Mouse (Mus musculus): ENCODE measurements around the gene Lpar4. TPM values are rescaled to one million over a fixed set of nuclear protein-coding genes. Genes with fewer than 3 reads are reported as not detected.

Gene Lpar4
- 6.1 and 10.4 TPM in 2 replicates for polyA plus RNA-seq (2014; fragmentation: Nextera tagmentation; extraction: Ambion mirVana)

DNA sequence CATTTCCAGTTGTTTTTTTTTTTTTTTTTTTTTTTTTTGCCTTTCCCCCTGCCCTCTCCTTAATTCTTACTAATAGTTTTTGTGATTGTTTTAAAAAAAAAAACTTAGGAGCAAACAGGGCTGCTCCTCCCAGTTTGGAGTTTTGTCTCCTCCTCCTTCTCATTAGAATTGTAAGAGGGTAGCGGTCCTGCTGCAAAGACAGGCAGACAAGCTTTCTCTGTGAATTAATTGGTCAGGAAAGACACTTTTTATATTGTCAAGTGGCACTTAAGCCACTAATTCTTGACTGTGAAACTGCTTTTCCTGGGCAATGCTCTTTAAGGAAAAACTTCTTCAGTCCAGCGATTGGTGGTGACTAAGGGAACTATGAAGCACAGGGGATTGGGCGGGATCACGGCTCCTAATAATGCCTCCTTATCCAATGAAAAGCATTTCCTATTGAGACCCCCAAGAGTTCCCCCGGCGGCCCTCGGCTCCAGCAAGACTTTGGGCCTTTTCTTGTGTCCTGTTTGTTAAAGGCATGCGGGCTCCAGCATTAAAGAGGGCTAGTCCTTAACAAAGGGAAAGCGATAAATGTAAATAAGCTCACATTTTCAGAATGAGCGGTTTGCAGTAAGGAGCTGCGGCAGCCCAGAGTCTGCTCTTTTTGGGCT lies at the start of gene Lpar4:
Lpar4 (plus strand) TSS at position 451 of the 653 bp plus-strand sequence.
- Histone ChIP-seq H3K36me3 (ENCODE audit: control insufficient read depth, insufficient read depth, low read length) (no peaks in the 10 kb centered on the region), H3K9ac (replicated peaks; ENCODE audit: low read depth, low read length) (peak within 1 kb of the TSS; percentile 37; the same call in 1 of the 2 replicates), H3K4me2 (ENCODE audit: low read depth, low read length) (peak within 1 kb of the TSS; percentile 41), H3K27ac (ENCODE audit: low read depth, low read length) (peak within 1 kb of the TSS; percentile 40; the same call in 1 of the 2 replicates), H3K27me3 (ENCODE audit: control insufficient read depth, insufficient read depth, low read length) (no peaks in the 10 kb centered on the region), H3K9me3 (ENCODE audit: control insufficient read depth, low read length) (no peaks in the 10 kb centered on the region), H3K4me1 (ENCODE audit: control insufficient read depth, insufficient read depth, low read length) (no peaks in the 10 kb centered on the region), H3K4me3 (ENCODE audit: low read depth, low read length) (peak within 1 kb of the TSS; percentile 38)
- WGBS = 12% methylated on average over 11 of the region's 11 CpGs
- ATAC-seq (ENCODE audit: low read depth) = peak; percentile 95

DNA sequence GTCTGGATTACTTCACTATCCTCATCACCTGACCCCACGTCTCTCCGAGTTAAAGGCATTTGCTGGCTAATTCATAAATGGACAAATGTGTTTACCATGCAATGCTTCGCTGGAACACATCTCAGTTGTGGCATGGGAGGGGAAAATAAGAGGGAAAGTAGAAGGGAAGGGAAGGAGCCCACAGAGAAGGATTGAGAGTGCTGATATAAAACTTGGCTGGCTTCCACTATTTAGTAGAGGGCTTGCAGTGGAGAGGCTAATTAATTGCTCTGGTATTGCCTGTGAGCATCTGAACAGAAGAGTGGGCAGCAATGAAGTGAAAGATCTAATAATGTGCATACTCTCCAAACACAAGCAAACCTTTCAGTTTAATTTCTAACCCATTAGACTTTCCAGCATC lies 49.0 kb upstream of the Lpar4 start:
- H3K9ac ChIP-seq (replicated peaks; ENCODE audit: low read depth, low read length) = no peak overlapping the region
- H3K4me1 ChIP-seq (ENCODE audit: control insufficient read depth, insufficient read depth, low read length) = no peaks in the 10 kb centered on the region
- H3K4me3 ChIP-seq (ENCODE audit: low read depth, low read length) = no peak overlapping the region
- peak; percentile 49; the same call in 1 of the 2 replicates for ATAC-seq (ENCODE audit: low read depth)
- H3K36me3 ChIP-seq (ENCODE audit: control insufficient read depth, insufficient read depth, low read length) = no peaks in the 10 kb centered on the region
- no peak overlapping the region for H3K27ac ChIP-seq (ENCODE audit: low read depth, low read length)
- H3K27me3 ChIP-seq (ENCODE audit: control insufficient read depth, insufficient read depth, low read length) = no peaks in the 10 kb centered on the region
- H3K4me2 ChIP-seq (ENCODE audit: low read depth, low read length) = no peak overlapping the region
- 68% methylated on average over 3 of the region's 3 CpGs for WGBS
- H3K9me3 ChIP-seq (ENCODE audit: control insufficient read depth, low read length) = no peaks in the 10 kb centered on the region

DNA sequence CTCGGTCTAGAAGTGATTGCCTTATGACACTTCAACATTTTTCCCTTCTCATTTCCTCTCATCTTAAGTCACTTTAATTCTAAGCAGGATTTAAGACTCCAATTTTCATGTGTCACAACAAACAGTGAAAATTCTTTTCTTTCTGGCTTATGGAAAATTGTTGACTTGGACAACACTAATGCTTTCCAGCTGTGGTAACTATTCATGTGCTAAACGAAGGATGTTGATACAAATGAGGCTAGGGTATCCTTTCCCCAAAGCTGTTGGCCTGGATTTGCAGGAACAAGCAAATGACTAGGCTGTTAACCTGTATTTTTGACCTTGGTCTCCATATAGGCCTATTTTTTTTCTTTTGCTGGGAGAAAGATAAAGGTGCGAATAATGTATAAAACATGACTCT lies 48.5 kb upstream of the Lpar4 start:
- Histone ChIP-seq H3K36me3 (ENCODE audit: control insufficient read depth, insufficient read depth, low read length) (no peaks in the 10 kb centered on the region), H3K9ac (replicated peaks; ENCODE audit: low read depth, low read length) (no peak overlapping the region), H3K4me3 (ENCODE audit: low read depth, low read length) (no peak overlapping the region), H3K9me3 (ENCODE audit: control insufficient read depth, low read length) (no peaks in the 10 kb centered on the region), H3K4me1 (ENCODE audit: control insufficient read depth, insufficient read depth, low read length) (no peaks in the 10 kb centered on the region), H3K27ac (ENCODE audit: low read depth, low read length) (no peak overlapping the region), H3K4me2 (ENCODE audit: low read depth, low read length) (no peak overlapping the region), H3K27me3 (ENCODE audit: control insufficient read depth, insufficient read depth, low read length) (no peaks in the 10 kb centered on the region)
- WGBS = 46% methylated on average over 3 of the region's 3 CpGs
- ATAC-seq (ENCODE audit: low read depth) = no peak

DNA sequence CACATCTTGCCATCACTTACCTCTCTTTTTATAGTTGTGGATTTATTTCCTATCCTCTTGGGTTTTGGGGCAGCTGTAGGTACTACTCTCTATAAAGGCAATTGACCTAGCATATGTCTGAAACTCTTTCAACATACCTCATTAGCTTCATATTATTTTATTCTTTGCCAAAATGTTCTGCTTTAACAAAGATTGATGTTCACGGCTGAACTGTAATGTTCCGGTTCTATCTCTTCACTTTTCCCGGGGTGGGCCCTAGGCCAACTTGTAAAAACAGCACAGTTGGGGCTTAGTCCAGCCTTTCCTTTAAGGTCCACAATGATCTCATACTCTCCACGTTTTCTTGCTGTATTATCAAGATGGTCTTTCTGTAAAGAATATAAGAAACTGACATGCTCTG lies 48.1 kb upstream of the Lpar4 start:
- ATAC-seq (ENCODE audit: low read depth) = no peak
- WGBS = 52% methylated on average over 4 of the region's 4 CpGs
- Histone ChIP-seq H3K27ac (ENCODE audit: low read depth, low read length) (no peak overlapping the region), H3K27me3 (ENCODE audit: control insufficient read depth, insufficient read depth, low read length) (no peaks in the 10 kb centered on the region), H3K4me1 (ENCODE audit: control insufficient read depth, insufficient read depth, low read length) (no peaks in the 10 kb centered on the region), H3K9ac (replicated peaks; ENCODE audit: low read depth, low read length) (no peak overlapping the region), H3K4me2 (ENCODE audit: low read depth, low read length) (no peak overlapping the region), H3K9me3 (ENCODE audit: control insufficient read depth, low read length) (no peaks in the 10 kb centered on the region), H3K36me3 (ENCODE audit: control insufficient read depth, insufficient read depth, low read length) (no peaks in the 10 kb centered on the region), H3K4me3 (ENCODE audit: low read depth, low read length) (no peak overlapping the region)

DNA sequence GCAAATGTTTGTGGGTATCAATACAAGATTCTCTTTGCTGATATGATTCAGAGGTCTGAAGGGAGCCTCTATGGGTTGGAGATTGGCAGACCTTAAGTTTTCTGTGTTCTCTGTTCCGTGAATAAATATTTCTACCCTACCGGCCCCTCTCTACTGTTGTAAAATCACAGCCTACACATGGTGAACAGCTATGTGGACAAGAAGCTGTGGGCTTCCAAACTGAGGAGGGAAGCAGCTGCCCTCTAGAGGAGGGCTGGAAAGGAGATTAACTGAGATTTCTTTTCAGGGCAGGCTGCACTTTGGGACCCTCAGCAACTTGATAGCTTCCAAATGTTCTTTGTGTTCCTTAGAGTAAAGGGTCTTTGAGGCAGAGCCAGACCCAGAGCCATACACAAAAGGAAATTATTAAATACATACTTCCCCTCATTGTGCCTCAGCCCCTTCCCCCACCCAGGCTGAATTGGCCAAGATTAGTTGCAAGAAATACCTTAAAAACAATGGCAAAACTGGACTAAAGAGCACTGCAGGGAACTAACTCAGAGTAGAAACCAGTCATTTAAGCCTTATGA lies 22.6 kb upstream of the Lpar4 start:
- Histone ChIP-seq H3K4me2 (ENCODE audit: low read depth, low read length) (no peak overlapping the region), H3K4me1 (ENCODE audit: control insufficient read depth, insufficient read depth, low read length) (no peaks in the 10 kb centered on the region), H3K27ac (ENCODE audit: low read depth, low read length) (no peak overlapping the region), H3K36me3 (ENCODE audit: control insufficient read depth, insufficient read depth, low read length) (no peaks in the 10 kb centered on the region), H3K4me3 (ENCODE audit: low read depth, low read length) (no peak overlapping the region), H3K9me3 (ENCODE audit: control insufficient read depth, low read length) (no peaks in the 10 kb centered on the region), H3K9ac (replicated peaks; ENCODE audit: low read depth, low read length) (no peak overlapping the region), H3K27me3 (ENCODE audit: control insufficient read depth, insufficient read depth, low read length) (no peaks in the 10 kb centered on the region)
- 73% methylated on average over 2 of the region's 2 CpGs for WGBS
- ATAC-seq (ENCODE audit: low read depth) = no peak

DNA sequence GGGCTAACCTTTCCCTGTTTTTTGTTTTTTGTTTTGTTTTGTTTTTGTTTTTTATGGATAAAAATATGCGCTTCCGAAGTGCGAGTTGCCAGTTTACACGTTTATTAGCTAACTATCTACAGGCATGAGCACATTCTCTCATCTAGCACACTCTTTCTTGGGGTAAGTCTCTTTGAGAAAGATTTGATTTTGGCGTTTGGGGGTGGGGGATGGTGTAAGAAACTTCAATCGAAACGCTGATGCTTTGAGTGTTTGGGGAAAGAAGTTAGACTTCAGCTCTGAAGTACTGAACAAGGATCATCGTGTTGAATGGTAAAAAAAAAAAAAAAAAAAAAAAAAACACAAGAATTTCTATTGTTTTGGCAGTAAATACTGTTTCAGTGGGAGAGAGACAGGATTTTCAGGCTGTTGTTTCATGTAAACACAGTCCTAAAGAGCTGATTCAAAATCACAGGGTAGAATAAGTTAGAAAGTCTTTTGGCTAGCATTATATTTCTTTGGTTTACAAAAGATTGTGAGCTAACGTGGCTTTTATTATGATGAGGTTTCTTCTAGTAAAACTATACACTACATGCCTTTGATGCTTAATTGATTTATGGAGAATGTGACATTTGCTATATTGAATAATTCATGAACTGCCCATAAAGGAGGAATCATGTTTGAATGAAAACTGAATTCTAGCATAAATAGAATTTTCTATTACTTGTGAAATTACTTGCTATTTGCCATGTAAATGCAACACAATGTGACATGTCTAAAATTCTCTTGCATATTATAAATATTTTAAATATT lies 599 bp downstream of the Lpar4 start:
- WGBS = 18% methylated on average over 9 of the region's 9 CpGs
- Histone ChIP-seq H3K4me2 (ENCODE audit: low read depth, low read length) (peak overlapping the region; percentile 41), H3K27me3 (ENCODE audit: control insufficient read depth, insufficient read depth, low read length) (no peaks in the 10 kb centered on the region), H3K9me3 (ENCODE audit: control insufficient read depth, low read length) (no peaks in the 10 kb centered on the region), H3K4me3 (ENCODE audit: low read depth, low read length) (peak overlapping the region; percentile 38), H3K36me3 (ENCODE audit: control insufficient read depth, insufficient read depth, low read length) (no peaks in the 10 kb centered on the region), H3K27ac (ENCODE audit: low read depth, low read length) (peak overlapping the region; percentile 40; the same call in 1 of the 2 replicates), H3K4me1 (ENCODE audit: control insufficient read depth, insufficient read depth, low read length) (no peaks in the 10 kb centered on the region), H3K9ac (replicated peaks; ENCODE audit: low read depth, low read length) (peak overlapping the region; percentile 37; the same call in 1 of the 2 replicates)
- no peak for ATAC-seq (ENCODE audit: low read depth)

DNA sequence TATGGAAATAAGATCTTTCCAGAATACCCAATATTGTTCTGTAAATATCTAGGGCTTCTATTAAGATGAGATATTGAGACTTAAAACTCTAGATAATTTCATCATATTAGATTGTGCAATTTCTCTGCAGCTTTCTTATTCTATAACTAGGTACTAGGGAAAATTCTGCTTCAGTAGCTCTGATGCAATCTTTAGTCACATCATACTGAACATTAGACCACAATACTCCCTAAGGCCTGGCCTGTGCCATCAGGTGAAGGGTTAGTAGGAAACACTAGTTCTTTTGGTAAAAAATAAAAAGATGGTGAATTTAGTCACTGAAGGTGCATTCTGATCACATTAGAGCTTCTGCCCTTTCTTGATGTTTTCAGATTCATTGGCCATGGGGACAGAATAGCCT lies 4.1 kb downstream of the Lpar4 start:
- Histone ChIP-seq H3K27me3 (ENCODE audit: control insufficient read depth, insufficient read depth, low read length) (no peaks in the 10 kb centered on the region), H3K9ac (replicated peaks; ENCODE audit: low read depth, low read length) (no peak overlapping the region), H3K9me3 (ENCODE audit: control insufficient read depth, low read length) (no peaks in the 10 kb centered on the region), H3K4me2 (ENCODE audit: low read depth, low read length) (no peak overlapping the region), H3K4me1 (ENCODE audit: control insufficient read depth, insufficient read depth, low read length) (no peaks in the 10 kb centered on the region), H3K27ac (ENCODE audit: low read depth, low read length) (no peak overlapping the region), H3K4me3 (ENCODE audit: low read depth, low read length) (no peak overlapping the region), H3K36me3 (ENCODE audit: control insufficient read depth, insufficient read depth, low read length) (no peaks in the 10 kb centered on the region)
- ATAC-seq (ENCODE audit: low read depth) = no peak

DNA sequence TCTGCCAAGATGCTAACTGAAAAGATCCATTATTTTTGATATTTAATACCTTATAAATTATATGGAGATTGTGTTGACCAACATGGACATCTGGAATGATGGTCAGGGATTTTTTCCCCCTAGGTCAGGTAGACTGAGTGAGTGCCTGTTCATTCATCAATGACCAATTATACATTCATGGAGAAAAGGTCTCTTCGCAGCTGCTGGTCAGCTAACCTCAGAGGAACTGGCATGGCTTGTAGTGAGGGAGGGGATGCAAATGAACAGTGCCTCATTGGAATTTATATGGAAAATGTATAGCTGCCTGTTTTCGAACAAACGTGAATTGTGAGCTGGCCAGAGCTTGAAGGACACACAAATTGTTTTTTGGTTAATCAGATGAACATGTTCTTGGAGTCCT lies 18.9 kb downstream of the Lpar4 start:
- Histone ChIP-seq H3K4me2 (ENCODE audit: low read depth, low read length) (no peak overlapping the region), H3K9ac (replicated peaks; ENCODE audit: low read depth, low read length) (no peak overlapping the region), H3K27ac (ENCODE audit: low read depth, low read length) (no peak overlapping the region), H3K36me3 (ENCODE audit: control insufficient read depth, insufficient read depth, low read length) (no peaks in the 10 kb centered on the region), H3K27me3 (ENCODE audit: control insufficient read depth, insufficient read depth, low read length) (no peaks in the 10 kb centered on the region), H3K4me3 (ENCODE audit: low read depth, low read length) (no peak overlapping the region), H3K4me1 (ENCODE audit: control insufficient read depth, insufficient read depth, low read length) (no peaks in the 10 kb centered on the region), H3K9me3 (ENCODE audit: control insufficient read depth, low read length) (no peaks in the 10 kb centered on the region)
- WGBS = 74% methylated on average over 3 of the region's 3 CpGs
- ATAC-seq (ENCODE audit: low read depth) = no peak

DNA sequence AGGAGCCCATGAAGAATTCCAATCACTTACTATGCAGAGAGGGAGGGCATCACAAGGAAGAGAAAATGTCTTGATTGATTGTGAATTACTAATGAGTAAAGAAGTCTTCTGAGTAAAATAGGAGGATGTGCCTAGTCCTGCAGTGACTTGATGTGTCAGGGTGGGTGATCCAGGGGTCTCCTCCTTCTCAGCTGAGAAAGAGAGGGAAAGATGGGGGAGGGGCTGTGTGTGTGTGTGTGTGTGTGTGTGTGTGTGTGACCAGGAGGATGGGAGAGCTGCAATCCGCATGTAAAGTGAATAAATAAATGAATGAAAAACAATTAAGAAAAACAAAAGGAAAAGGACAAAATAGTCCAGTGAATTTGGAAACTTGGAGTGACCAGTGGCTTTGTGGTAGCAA lies 30.1 kb downstream of the Lpar4 start:
- H3K27me3 ChIP-seq (ENCODE audit: control insufficient read depth, insufficient read depth, low read length) = no peaks in the 10 kb centered on the region
- H3K9me3 ChIP-seq (ENCODE audit: control insufficient read depth, low read length) = no peaks in the 10 kb centered on the region
- H3K9ac ChIP-seq (replicated peaks; ENCODE audit: low read depth, low read length) = no peak overlapping the region
- H3K4me1 ChIP-seq (ENCODE audit: control insufficient read depth, insufficient read depth, low read length) = no peaks in the 10 kb centered on the region
- no peaks in the 10 kb centered on the region for H3K36me3 ChIP-seq (ENCODE audit: control insufficient read depth, insufficient read depth, low read length)
- no peak overlapping the region for H3K27ac ChIP-seq (ENCODE audit: low read depth, low read length)
- no peak overlapping the region for H3K4me3 ChIP-seq (ENCODE audit: low read depth, low read length)
- ATAC-seq (ENCODE audit: low read depth) = no peak
- H3K4me2 ChIP-seq (ENCODE audit: low read depth, low read length) = no peak overlapping the region
- 47% methylated on average over 1 of the region's 1 CpGs for WGBS
